Mouse (Mus musculus): Measurements from ENCODE around the gene Ctsz. TPM values are rescaled to one million over a fixed set of nuclear protein-coding genes. Genes with fewer than 3 reads are reported as not detected.

Gene Ctsz
- polyA plus RNA-seq, 1 experiment from 2014 or later = 2,797 TPM

DNA sequence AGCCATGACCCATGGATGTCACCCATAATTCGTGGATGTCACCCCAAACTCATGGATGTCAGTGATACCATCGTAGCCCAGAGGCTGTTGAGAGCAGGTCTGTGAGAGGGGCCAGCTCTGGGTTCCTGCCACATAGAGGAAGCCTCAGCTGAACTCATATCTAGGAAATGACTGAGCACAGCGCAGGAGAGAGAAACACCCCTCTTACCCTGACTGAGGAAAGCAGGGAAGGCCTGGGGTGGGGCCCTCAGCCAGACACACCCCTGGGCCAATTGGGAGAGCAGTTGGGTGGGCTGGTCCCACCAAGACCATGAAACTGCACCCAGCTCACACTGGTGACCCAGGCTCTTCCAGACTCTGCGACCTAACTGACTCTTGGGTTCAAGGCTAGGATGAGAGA lies 11.5 kb upstream of the Ctsz start, which contains the start of gene Tubb1:
Gene Tubb1 (plus strand): TSS at position 343 of the 400 bp plus-strand sequence.
- H3K27ac ChIP-seq = no peak within 1 kb of the TSS
- no peaks in the 10 kb centered on the region for H3K36me3 ChIP-seq (ENCODE audit: inconsistent target)
- 60% methylated on average over 4 of the region's 4 CpGs for WGBS (ENCODE audit: missing documents)
- H3K4me3 ChIP-seq (ENCODE audit: inconsistent target) = no peak within 1 kb of the TSS
- H3K79me2 ChIP-seq (ENCODE audit: inconsistent target) = no peaks in the 10 kb centered on the region

DNA sequence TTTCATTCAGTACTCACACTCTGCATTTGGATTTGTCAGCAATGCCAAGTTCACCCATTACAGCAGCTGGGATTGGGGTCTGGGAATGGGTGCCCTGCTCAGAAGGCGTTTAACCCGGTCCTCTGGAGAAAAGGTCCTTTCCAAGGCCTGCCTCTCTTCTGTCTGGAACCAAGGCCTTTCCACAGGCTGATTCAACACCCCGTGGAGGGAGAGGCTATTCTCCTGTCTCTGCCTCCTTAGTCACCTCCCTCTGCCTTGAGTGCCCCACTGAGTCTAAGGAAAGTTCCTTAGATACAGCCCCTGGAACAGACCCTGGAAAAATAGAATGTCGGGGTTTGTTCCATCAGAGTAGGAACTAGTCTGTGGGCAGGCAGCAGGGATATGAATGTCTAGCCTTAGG lies 9.6 kb upstream of the Ctsz start:
- H3K79me2 ChIP-seq (ENCODE audit: inconsistent target) = no peaks in the 10 kb centered on the region
- H3K36me3 ChIP-seq (ENCODE audit: inconsistent target) = no peaks in the 10 kb centered on the region
- WGBS (ENCODE audit: missing documents) = 93% methylated on average over 4 of the region's 4 CpGs
- H3K4me3 ChIP-seq (ENCODE audit: inconsistent target) = no peak overlapping the region
- no peak overlapping the region for H3K27ac ChIP-seq

DNA sequence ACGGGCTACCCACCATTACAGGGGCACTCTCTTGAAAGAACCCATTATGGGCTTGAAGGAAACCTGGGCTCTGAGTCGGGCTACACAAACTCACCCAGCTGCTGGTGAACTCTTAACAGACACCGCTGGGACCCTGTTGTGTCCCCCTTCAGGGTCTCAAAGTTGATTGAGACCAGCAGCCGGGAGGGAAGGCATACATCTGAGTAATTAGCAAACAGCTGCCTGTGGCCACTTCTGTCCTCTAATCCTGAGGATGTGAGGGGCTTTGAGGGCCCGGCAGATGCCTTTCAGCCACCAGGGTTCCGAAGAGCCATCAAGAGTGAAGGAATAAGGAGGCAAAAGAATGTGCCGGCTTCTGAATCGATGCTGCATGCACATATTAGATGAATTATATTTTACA lies 8.1 kb upstream of the Ctsz start:
- Histone ChIP-seq H3K79me2 (ENCODE audit: inconsistent target) (no peaks in the 10 kb centered on the region; the same call in 1 of the 2 replicates), H3K4me3 (ENCODE audit: inconsistent target) (no peak overlapping the region), H3K27ac (no peak overlapping the region), H3K36me3 (ENCODE audit: inconsistent target) (no peaks in the 10 kb centered on the region)
- WGBS (ENCODE audit: missing documents) = 97% methylated on average over 8 of the region's 8 CpGs

DNA sequence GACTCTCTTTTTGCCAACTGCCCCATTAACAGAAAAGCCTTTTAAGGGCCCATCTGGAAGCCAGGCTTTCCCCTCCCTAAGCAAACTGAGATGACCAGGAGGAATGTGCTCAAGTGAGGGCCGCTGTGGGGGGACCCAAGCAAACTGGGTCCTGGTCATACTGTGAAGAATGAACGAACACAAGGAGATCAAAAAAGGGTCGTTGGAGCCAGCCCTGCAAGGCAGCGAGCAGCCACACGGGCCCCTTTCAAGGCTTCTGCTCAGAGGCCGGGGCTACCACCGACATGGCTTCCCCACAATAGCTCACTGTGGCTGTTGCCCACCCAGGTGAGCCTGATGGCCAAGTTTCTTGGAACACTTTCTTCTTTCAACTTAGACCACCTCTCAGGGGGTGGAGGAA lies 7.7 kb upstream of the Ctsz start:
- 90% methylated on average over 7 of the region's 7 CpGs for WGBS (ENCODE audit: missing documents)
- no peaks in the 10 kb centered on the region for H3K36me3 ChIP-seq (ENCODE audit: inconsistent target)
- no peaks in the 10 kb centered on the region; the same call in 1 of the 2 replicates for H3K79me2 ChIP-seq (ENCODE audit: inconsistent target)
- no peak overlapping the region for H3K4me3 ChIP-seq (ENCODE audit: inconsistent target)
- H3K27ac ChIP-seq = no peak overlapping the region

DNA sequence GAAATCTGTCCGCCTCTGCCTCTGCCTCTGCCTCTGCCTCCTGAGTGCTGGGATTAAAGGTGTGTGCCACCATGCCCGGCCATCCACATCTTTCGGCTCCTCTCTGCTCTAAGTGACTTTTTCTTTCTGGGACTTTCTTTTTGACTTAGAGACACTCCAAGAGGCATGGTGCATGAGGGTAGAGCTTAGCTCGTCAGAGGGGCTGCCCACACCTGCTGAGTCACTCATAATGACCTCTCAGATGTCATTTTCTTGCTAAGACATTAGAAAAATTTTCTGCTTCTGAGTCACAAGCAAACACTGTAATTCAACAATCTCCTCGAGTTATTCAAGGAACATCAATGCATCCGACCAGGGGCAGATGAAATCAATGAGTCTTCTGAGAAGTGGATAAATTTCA lies 6.2 kb upstream of the Ctsz start:
- H3K79me2 ChIP-seq (ENCODE audit: inconsistent target) = no peaks in the 10 kb centered on the region; the same call in 1 of the 2 replicates
- 88% methylated on average over 6 of the region's 6 CpGs for WGBS (ENCODE audit: missing documents)
- H3K27ac ChIP-seq = no peak overlapping the region
- H3K4me3 ChIP-seq (ENCODE audit: inconsistent target) = no peak overlapping the region
- no peaks in the 10 kb centered on the region for H3K36me3 ChIP-seq (ENCODE audit: inconsistent target)

DNA sequence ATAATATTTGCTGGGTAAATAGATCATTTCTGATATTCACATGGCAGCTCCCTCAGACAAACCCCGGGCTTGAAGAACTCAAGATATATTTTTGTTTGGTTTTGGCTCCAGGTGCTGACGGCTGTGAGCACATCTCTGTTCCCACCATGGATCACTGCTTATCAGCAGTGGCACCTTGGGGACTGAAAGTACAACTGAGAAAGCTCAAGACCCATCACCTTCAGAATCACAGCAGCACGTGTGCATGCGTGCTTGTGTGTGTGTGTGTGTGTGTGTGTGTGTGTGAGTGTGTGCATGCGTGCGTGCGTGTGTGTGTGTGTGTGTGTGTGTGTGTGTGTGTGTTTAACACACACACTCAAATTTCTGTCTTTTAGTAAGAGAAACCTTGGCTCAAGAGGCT lies 5.5 kb upstream of the Ctsz start:
- no peaks in the 10 kb centered on the region; the same call in 1 of the 2 replicates for H3K79me2 ChIP-seq (ENCODE audit: inconsistent target)
- no peaks in the 10 kb centered on the region for H3K36me3 ChIP-seq (ENCODE audit: inconsistent target)
- WGBS (ENCODE audit: missing documents) = 75% methylated on average over 5 of the region's 7 CpGs
- no peak overlapping the region for H3K4me3 ChIP-seq (ENCODE audit: inconsistent target)
- no peak overlapping the region for H3K27ac ChIP-seq

DNA sequence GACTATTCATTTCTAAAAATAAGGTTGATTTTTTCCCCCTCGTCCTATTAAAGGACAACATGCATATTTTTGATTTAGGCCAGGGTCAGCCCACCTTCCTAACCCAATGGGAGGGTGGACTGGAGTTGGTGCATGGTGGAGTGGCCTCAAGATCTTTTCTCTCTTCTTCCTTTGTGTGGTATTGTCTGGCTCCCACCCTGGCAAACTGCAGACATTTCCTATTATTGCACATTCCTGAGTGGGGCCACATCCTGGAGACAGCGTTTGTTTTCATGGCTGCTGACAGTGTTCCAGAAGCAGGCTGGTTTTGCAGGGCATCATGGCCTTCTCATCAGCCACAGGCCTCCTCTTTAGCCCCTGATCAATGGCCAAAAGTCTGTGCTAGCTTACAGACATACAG lies 4.2 kb upstream of the Ctsz start:
- WGBS (ENCODE audit: missing documents) = 57% methylated on average over 2 of the region's 2 CpGs
- H3K79me2 ChIP-seq (ENCODE audit: inconsistent target) = peaks cover 7% of the 10 kb centered on the region
- H3K36me3 ChIP-seq (ENCODE audit: inconsistent target) = no peaks in the 10 kb centered on the region
- no peak overlapping the region for H3K4me3 ChIP-seq (ENCODE audit: inconsistent target)
- H3K27ac ChIP-seq = no peak overlapping the region

DNA sequence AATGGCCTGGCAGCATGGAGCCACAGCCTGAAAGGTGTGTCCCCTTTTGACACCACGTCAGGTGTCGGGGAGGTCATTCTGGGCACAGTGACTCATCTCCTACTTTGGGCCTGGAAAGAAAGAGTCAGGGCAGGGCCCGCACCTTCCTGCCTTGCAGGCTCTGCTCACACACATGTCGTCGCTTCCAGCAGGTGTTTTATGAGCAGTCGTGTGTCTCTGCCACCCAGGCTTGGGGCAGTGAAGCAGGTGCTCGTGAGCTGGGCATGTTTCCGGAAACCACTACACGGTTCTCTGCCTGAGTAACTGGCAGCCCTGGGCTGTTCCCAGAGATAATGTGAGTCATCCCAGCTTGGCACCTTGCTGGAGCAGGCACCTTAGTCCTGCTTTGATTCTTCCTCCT lies 3.6 kb upstream of the Ctsz start:
- Histone ChIP-seq H3K4me3 (ENCODE audit: inconsistent target) (no peak overlapping the region), H3K36me3 (ENCODE audit: inconsistent target) (no peaks in the 10 kb centered on the region), H3K27ac (no peak overlapping the region), H3K79me2 (ENCODE audit: inconsistent target) (peaks cover 13% of the 10 kb centered on the region)
- WGBS (ENCODE audit: missing documents) = 92% methylated on average over 9 of the region's 9 CpGs

DNA sequence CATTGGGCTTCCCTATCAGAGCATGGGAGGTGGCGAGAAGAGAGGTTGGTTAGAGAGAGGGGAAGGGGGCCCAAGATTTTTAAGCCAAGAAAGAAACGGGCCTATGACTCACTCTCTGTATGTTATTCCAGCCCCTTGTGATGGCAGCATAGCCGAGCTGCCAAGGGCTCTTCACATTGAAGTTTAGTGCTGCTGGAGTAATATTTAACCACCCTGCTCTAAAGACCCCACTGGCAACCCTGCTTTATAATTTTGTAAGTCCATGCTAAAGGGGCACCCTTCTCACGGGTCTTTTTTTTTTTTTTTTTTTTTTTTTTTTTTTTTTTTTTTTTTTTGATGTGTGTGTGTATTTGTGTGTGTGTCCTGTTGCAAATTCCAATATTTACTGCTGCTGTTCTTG lies 3.1 kb upstream of the Ctsz start:
- H3K36me3 ChIP-seq (ENCODE audit: inconsistent target) = no peaks in the 10 kb centered on the region
- no peak overlapping the region for H3K27ac ChIP-seq
- WGBS (ENCODE audit: missing documents) = 85% methylated on average over 3 of the region's 4 CpGs
- no peak overlapping the region for H3K4me3 ChIP-seq (ENCODE audit: inconsistent target)
- H3K79me2 ChIP-seq (ENCODE audit: inconsistent target) = peaks cover 18% of the 10 kb centered on the region

DNA sequence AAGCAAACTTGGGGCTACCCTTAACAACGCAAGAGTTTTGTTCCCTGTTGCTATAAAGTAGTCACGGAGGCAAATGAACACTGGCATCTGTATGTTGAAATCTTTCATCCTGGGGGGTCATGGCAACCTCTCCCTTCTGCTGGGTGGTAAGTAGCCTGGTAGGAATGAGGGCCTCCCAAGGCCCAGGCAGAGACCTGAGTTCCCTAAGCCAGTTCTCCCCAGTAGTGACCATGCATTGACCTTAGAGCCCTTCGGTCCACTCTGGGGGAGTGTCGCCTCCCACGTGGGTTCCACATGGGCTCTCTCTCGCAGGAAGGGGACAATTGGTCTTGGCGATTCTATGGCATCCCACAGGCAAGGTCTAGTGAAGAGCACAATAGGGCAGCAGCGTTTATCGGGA lies 1.1 kb upstream of the Ctsz start:
- no peak overlapping the region for H3K4me3 ChIP-seq (ENCODE audit: inconsistent target)
- H3K27ac ChIP-seq = peak overlapping the region; percentile 94

DNA sequence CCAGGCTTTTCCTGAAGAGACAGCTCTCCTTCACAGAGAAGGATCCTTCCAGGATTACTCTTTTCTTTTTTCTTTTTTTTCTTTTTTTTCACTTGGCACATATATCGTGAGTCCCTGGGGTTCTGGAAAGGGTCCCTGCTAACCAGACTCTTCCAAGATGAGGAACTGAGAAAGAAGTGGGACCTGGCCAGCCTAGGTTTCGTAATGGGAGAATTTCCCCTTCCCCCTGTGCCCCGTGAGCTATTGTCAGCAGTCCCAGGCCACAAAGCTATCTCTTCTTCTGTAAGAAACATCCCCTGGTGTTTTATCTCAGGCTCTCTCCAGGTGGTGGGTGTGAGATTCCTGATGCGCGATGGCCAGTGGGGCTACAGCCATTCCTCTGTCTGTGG lies 605 bp upstream of the Ctsz start:
- H3K36me3 ChIP-seq (ENCODE audit: inconsistent target) = peaks cover 15% of the 10 kb centered on the region
- peak overlapping the region; percentile 17; the same call in 1 of the 2 replicates for H3K4me3 ChIP-seq (ENCODE audit: inconsistent target)
- H3K27ac ChIP-seq = peak overlapping the region; percentile 94
- WGBS (ENCODE audit: missing documents) = 10% methylated on average over 5 of the region's 5 CpGs
- H3K79me2 ChIP-seq (ENCODE audit: inconsistent target) = peaks cover 43% of the 10 kb centered on the region

More for the DNA sequence above, 1.1 kb upstream of the Ctsz start:
- WGBS (ENCODE audit: missing documents) = 73% methylated on average over 9 of the region's 9 CpGs
- Histone ChIP-seq H3K36me3 (ENCODE audit: inconsistent target) (peaks cover 10% of the 10 kb centered on the region), H3K79me2 (ENCODE audit: inconsistent target) (peaks cover 38% of the 10 kb centered on the region)

DNA sequence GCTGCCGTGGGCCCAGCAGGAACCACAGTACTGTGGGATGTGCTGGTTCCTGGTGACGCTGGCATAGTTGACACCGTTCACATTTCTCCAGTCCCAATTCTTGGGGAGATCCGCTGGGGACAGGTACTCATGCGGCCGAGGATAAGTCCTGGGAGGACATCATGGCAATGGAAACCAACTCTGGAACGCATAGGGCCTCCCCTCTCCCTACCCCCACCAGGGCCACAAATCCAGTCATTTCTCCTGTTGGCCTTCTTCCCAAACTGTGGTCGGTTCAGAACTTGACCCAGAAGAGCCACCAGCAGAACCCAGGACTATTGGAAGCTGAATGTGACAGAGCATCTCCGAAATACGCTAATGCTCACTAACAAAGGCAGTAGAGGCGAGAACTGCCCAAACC lies 658 bp downstream of the Ctsz start:
- Histone ChIP-seq H3K36me3 (ENCODE audit: inconsistent target) (peaks cover 25% of the 10 kb centered on the region), H3K79me2 (ENCODE audit: inconsistent target) (peaks cover 56% of the 10 kb centered on the region), H3K4me3 (ENCODE audit: inconsistent target) (peak overlapping the region; percentile 91), H3K27ac (peak overlapping the region; percentile 99)
- WGBS (ENCODE audit: missing documents) = 43% methylated on average over 11 of the region's 11 CpGs

DNA sequence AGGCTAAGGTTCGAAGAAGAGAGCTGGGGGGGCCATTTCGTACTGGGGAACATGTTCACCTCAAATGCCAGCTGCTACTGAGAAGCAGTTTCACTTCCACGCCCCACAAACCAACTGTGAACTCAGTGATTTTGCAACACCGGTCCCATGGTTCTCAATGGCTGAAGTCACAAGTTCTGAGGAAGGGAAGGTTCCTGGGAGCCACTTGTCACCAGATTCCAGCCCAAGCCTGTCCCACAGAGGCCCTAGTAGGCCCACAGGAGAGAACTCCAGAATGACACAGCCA lies 1.2 kb downstream of the Ctsz start:
- whole genome bisulfite sequencing (ENCODE audit: missing documents) = 3% methylated on average over 4 of the region's 4 CpGs
- H3K79me2 ChIP-seq (ENCODE audit: inconsistent target) = peaks cover 61% of the 10 kb centered on the region
- H3K27ac ChIP-seq = peak overlapping the region; percentile 99
- peak overlapping the region; percentile 91 for H3K4me3 ChIP-seq (ENCODE audit: inconsistent target)
- H3K36me3 ChIP-seq (ENCODE audit: inconsistent target) = peaks cover 29% of the 10 kb centered on the region

DNA sequence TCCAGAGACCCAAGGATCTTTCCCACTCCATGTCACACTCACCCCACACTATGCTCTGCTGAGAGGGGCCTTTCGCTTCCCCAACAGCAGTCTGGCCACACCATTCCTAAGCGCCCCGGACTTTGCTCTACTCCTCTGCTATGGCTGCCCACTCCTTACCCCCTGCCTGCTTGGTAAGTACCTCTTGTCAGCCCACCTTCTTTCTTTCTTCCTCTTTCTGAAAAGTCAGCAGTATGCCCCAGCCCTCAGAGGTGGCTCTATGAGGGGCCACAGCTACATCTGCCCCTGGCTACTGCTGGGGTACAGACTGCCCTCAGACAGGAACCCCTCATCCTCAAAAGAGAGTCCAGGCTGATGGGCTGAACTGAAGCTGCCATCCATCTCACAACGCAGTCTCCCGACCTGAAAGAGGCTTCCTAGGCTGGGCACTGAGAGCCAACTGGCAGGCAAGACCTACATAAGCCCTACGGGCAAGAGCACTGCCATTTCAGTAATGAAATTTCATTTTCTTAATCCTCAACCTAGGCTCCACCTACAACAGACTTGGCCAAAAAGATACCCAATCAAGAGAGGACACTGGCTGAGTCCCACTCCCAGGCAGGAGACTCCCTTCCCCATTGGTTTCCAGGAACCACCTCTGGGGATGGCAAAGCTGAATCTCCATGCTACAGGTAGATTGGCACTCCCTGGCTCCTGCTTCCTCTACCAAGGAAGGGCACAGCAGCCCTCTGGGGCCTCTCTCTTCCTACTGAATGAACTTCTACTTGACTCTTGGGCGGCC lies 1.7 kb downstream of the Ctsz start:
- Histone ChIP-seq H3K79me2 (ENCODE audit: inconsistent target) (peaks cover 66% of the 10 kb centered on the region), H3K4me3 (ENCODE audit: inconsistent target) (peak overlapping the region; percentile 91), H3K36me3 (ENCODE audit: inconsistent target) (peaks cover 34% of the 10 kb centered on the region), H3K27ac (peak overlapping the region; percentile 99)
- 28% methylated on average over 4 of the region's 7 CpGs for WGBS (ENCODE audit: missing documents)

DNA sequence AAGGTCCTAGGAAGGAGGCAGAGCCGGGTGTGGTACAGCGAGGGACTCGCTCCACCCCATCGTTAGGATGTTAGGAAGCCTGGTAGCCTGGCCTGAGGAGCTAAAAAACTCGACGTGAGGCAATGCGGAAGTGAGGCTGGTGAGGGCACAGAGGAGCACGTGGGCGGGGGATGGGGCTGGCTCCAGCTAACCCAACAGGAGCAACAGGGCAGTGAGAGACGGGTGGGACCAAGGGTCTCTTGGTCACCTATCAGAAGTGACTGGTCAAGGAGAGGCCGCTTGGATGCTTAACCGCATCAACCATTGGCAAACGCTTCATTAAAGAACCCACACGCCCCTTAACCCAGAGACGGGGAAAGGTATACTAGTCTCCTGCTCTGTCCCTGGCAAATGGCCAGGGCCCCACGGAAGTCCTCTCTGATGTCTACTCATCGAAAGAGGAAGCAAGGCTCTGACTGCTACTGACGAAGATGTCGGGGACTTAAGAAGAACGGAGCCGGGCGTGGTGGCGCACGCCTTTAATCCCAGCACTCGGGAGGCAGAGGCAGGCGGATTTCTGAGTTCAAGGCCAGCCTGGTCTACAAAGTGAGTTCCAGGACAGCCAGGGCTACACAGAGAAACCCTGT lies 2.6 kb downstream of the Ctsz start:
- Histone ChIP-seq H3K79me2 (ENCODE audit: inconsistent target) (peaks cover 76% of the 10 kb centered on the region), H3K27ac (peak overlapping the region; percentile 99), H3K4me3 (ENCODE audit: inconsistent target) (peak overlapping the region; percentile 91), H3K36me3 (ENCODE audit: inconsistent target) (peaks cover 43% of the 10 kb centered on the region)
- WGBS (ENCODE audit: missing documents) = 34% methylated on average over 17 of the region's 26 CpGs
